Mouse (Mus musculus) layer of hippocampus, adult 9-11 months (tissue): ENCODE results near the gene Acads.
"Not testable (repeated sequence)": the region's sequence is repeated elsewhere in the genome, so short reads cannot be mapped to it uniquely, and the experiment has no call there.

Source experiments
- DNase-seq: peaks from one replicate; pipeline ENCODE4 v3.0.0; 2022

Acads gene

GRCm38 (mm10) chr5:115118961-115119570 is at the start of gene Acads:
Gene Acads (minus strand): TSS chr5:115119346.
- peak; percentile 79 for DNase-seq

- DNase-seq, result no peak
These were observed 48.2 kb upstream of the Acads start for GRCm38 (mm10) chr5:115167396-115167795.

- DNase-seq, result no peak
These were observed 47.7 kb upstream of the Acads start for GRCm38 (mm10) chr5:115166815-115167194.

- no peak for DNase-seq
These were observed 47.0 kb upstream of the Acads start for GRCm38 (mm10) chr5:115165895-115166814.

- DNase-seq, result no peak
These were observed 46.2 kb upstream of the Acads start for GRCm38 (mm10) chr5:115165351-115165750.

GRCm38 (mm10) chr5:115164446-115164845 is 45.3 kb upstream of the Acads start:
- DNase-seq, result not testable (repeated sequence)

GRCm38 (mm10) chr5:115163563-115163962 is 44.4 kb upstream of the Acads start:
- DNase-seq, result peak; percentile 65

- not testable (repeated sequence) for DNase-seq
These were observed 42.8 kb upstream of the Acads start for GRCm38 (mm10) chr5:115161940-115162279.

- DNase-seq, result no peak
These were observed 42.2 kb upstream of the Acads start for GRCm38 (mm10) chr5:115161064-115161939.

GRCm38 (mm10) chr5:115160655-115161054 is 41.5 kb upstream of the Acads start:
- DNase-seq, result no peak

- DNase-seq, result no peak
These were observed 40.0 kb upstream of the Acads start for GRCm38 (mm10) chr5:115159165-115159564.

- DNase-seq, result peak; percentile 99
These were observed 39.2 kb upstream of the Acads start, which contains the start of gene Mlec for GRCm38 (mm10) chr5:115158040-115158983. Gene Mlec (minus strand): TSS chr5:115158179.

- DNase-seq, result no peak
These were observed 37.9 kb upstream of the Acads start for GRCm38 (mm10) chr5:115156933-115157589.

GRCm38 (mm10) chr5:115156401-115156800 is 37.3 kb upstream of the Acads start:
- no peak for DNase-seq

- DNase-seq, result no peak
These were observed 36.7 kb upstream of the Acads start for GRCm38 (mm10) chr5:115155831-115156230.

GRCm38 (mm10) chr5:115155156-115155631 is 36.0 kb upstream of the Acads start:
- DNase-seq, result no peak

GRCm38 (mm10) chr5:115152132-115152956 is 33.2 kb upstream of the Acads start:
- DNase-seq, result no peak

- no peak for DNase-seq
These were observed 32.3 kb upstream of the Acads start for GRCm38 (mm10) chr5:115151457-115151856.

GRCm38 (mm10) chr5:115150991-115151390 is 31.8 kb upstream of the Acads start:
- no peak for DNase-seq
